Mouse (Mus musculus): Measurements from ENCODE around the gene Aunip. TPM values are rescaled to one million over a fixed set of nuclear protein-coding genes. Genes with fewer than 3 reads are reported as not detected.
A peak's percentile ranks its signal among the peaks of the same experiment; 100 is the strongest.

Gene Aunip
- polyA plus RNA-seq, 2 experiments: 7.6 to 21.0 TPM

GRCm38 (mm10) chr4:134512798-134513197 lies 2.0 kb downstream of the Aunip start:
- ATAC-seq (ENCODE audit: insufficient read depth) (peak; percentile 42), DNase-seq (ENCODE audit: low read depth in 3 of 3, low spot score in 3 of 3) (peak in 1 of 3 experiments; percentile 86)
- Histone ChIP-seq H3K9ac (replicated peaks) (peak overlapping the region; percentile 52), H3K4me2 (ENCODE audit: low read depth) (peak overlapping the region; percentile 79), H3K36me3 (replicated peaks; ENCODE audit: control insufficient read depth, insufficient read depth, low read depth) (peaks cover 6% of the 10 kb centered on the region), H3K9me3 (ENCODE audit: control insufficient read depth, low read length) (no peaks in the 10 kb centered on the region), H3K4me1 (replicated peaks; ENCODE audit: control insufficient read depth in 2 of 2, insufficient read depth in 2 of 2, low read length in 1 of 2) (peaks cover 46 to 57% of the 10 kb centered on the region in 2 experiments), H3K27ac (peak overlapping the region; percentile 76), H3K4me3 (ENCODE audit: insufficient read depth in 1 of 2, low read depth in 2 of 2, low read length in 2 of 2) (peak overlapping the region; percentile 58 to 70), H3K27me3 (ENCODE audit: control insufficient read depth, insufficient read depth, low read length) (no peaks in the 10 kb centered on the region)
- TF ChIP-seq CTCF (IDR thresholded peaks at IDR 0.05; ENCODE audit: low read depth) (peak; percentile 87), EP300 (IDR thresholded peaks at IDR 0.05; ENCODE audit: low read depth) (no peak)
- 4% methylated on average over 15 of the region's 15 CpGs for WGBS (ENCODE audit: insufficient replicate concordance)

GRCm38 (mm10) chr4:134514309-134514930 lies 3.6 kb downstream of the Aunip start:
- H3K4me1 ChIP-seq (replicated peaks; ENCODE audit: control insufficient read depth in 2 of 2, insufficient read depth in 2 of 2, low read length in 1 of 2): peaks cover 37 to 50% of the 10 kb centered on the region in 2 experiments

GRCm38 (mm10) chr4:134515614-134516013 lies 4.8 kb downstream of the Aunip start:
- H3K9me3 ChIP-seq (ENCODE audit: control insufficient read depth, low read length): no peaks in the 10 kb centered on the region
- H3K4me1 ChIP-seq (replicated peaks; ENCODE audit: control insufficient read depth in 2 of 2, insufficient read depth in 2 of 2, low read length in 1 of 2): peaks cover 35 to 46% of the 10 kb centered on the region in 2 experiments
- no peak for DNase-seq (ENCODE audit: low read depth in 3 of 3, low spot score in 3 of 3)
- peak overlapping the region; percentile 13; the same call in 1 of the 2 replicates for H3K9ac ChIP-seq (replicated peaks)
- peaks cover 17% of the 10 kb centered on the region for H3K36me3 ChIP-seq (replicated peaks; ENCODE audit: control insufficient read depth, insufficient read depth, low read depth)
- H3K27me3 ChIP-seq (ENCODE audit: control insufficient read depth, insufficient read depth, low read length): no peaks in the 10 kb centered on the region
- H3K4me2 ChIP-seq (ENCODE audit: low read depth): peak overlapping the region; percentile 79
- WGBS (ENCODE audit: insufficient replicate concordance): 53% methylated on average over 7 of the region's 7 CpGs
- no peak overlapping the region for H3K4me3 ChIP-seq (ENCODE audit: insufficient read depth in 1 of 2, low read depth in 2 of 2, low read length in 2 of 2)
- ATAC-seq (ENCODE audit: insufficient read depth): no peak
- H3K27ac ChIP-seq: peak overlapping the region; percentile 20
- TF ChIP-seq CTCF (IDR thresholded peaks at IDR 0.05; ENCODE audit: low read depth): no peak
- no peak for TF ChIP-seq EP300 (IDR thresholded peaks at IDR 0.05; ENCODE audit: low read depth)

More at GRCm38 (mm10) chr4:134514309-134514930, 3.6 kb downstream of the Aunip start:
- WGBS (ENCODE audit: insufficient replicate concordance): 56% methylated on average over 11 of the region's 11 CpGs
- no peaks in the 10 kb centered on the region for H3K27me3 ChIP-seq (ENCODE audit: control insufficient read depth, insufficient read depth, low read length)
- no peak for TF ChIP-seq CTCF (IDR thresholded peaks at IDR 0.05; ENCODE audit: low read depth)
- no peak for TF ChIP-seq EP300 (IDR thresholded peaks at IDR 0.05; ENCODE audit: low read depth)
- H3K4me2 ChIP-seq (ENCODE audit: low read depth): peak overlapping the region; percentile 79
- peak in 2 of 3 experiments; percentile 66 to 70 for DNase-seq (ENCODE audit: low read depth in 3 of 3, low spot score in 3 of 3)
- peak overlapping the region; percentile 55 for H3K27ac ChIP-seq
- ATAC-seq (ENCODE audit: insufficient read depth): no peak
- H3K9me3 ChIP-seq (ENCODE audit: control insufficient read depth, low read length): no peaks in the 10 kb centered on the region
- H3K4me3 ChIP-seq (ENCODE audit: insufficient read depth in 1 of 2, low read depth in 2 of 2, low read length in 2 of 2): peak overlapping the region; percentile 28 to 70; a peak in 3 of 4 replicates
- H3K9ac ChIP-seq (replicated peaks): peak overlapping the region; percentile 56
- H3K36me3 ChIP-seq (replicated peaks; ENCODE audit: control insufficient read depth, insufficient read depth, low read depth): peaks cover 7% of the 10 kb centered on the region

- WGBS (ENCODE audit: insufficient replicate concordance): 60% methylated on average over 8 of the region's 8 CpGs
- ATAC-seq (ENCODE audit: insufficient read depth) (no peak), DNase-seq (ENCODE audit: low read depth in 3 of 3, low spot score in 3 of 3) (no peak)
- Histone ChIP-seq H3K4me1 (replicated peaks; ENCODE audit: control insufficient read depth in 2 of 2, insufficient read depth in 2 of 2, low read length in 1 of 2) (peaks cover 35 to 44% of the 10 kb centered on the region in 2 experiments), H3K27ac (no peak overlapping the region; the same call in 1 of the 2 replicates), H3K9me3 (ENCODE audit: control insufficient read depth, low read length) (no peaks in the 10 kb centered on the region), H3K4me3 (ENCODE audit: insufficient read depth in 1 of 2, low read depth in 2 of 2, low read length in 2 of 2) (no peak overlapping the region), H3K36me3 (replicated peaks; ENCODE audit: control insufficient read depth, insufficient read depth, low read depth) (peaks cover 31% of the 10 kb centered on the region), H3K9ac (replicated peaks) (no peak overlapping the region; the same call in 1 of the 2 replicates), H3K27me3 (ENCODE audit: control insufficient read depth, insufficient read depth, low read length) (no peaks in the 10 kb centered on the region), H3K4me2 (ENCODE audit: low read depth) (peak overlapping the region; percentile 20; the same call in 1 of the 2 replicates)
- TF ChIP-seq EP300 (IDR thresholded peaks at IDR 0.05; ENCODE audit: low read depth): no peak
- TF ChIP-seq CTCF (IDR thresholded peaks at IDR 0.05; ENCODE audit: low read depth): no peak
These were observed 6.2 kb downstream of the Aunip start for GRCm38 (mm10) chr4:134516981-134517380.

GRCm38 (mm10) chr4:134517719-134518118 lies 6.9 kb downstream of the Aunip start:
- WGBS (ENCODE audit: insufficient replicate concordance): 66% methylated on average over 10 of the region's 10 CpGs
- no peak overlapping the region for H3K27ac ChIP-seq
- no peak overlapping the region for H3K9ac ChIP-seq (replicated peaks)
- peaks cover 30 to 40% of the 10 kb centered on the region in 2 experiments for H3K4me1 ChIP-seq (replicated peaks; ENCODE audit: control insufficient read depth in 2 of 2, insufficient read depth in 2 of 2, low read length in 1 of 2)
- H3K4me2 ChIP-seq (ENCODE audit: low read depth): no peak overlapping the region
- no peaks in the 10 kb centered on the region for H3K9me3 ChIP-seq (ENCODE audit: control insufficient read depth, low read length)
- ATAC-seq (ENCODE audit: insufficient read depth) (no peak), DNase-seq (ENCODE audit: low read depth in 3 of 3, low spot score in 3 of 3) (no peak)
- no peaks in the 10 kb centered on the region for H3K27me3 ChIP-seq (ENCODE audit: control insufficient read depth, insufficient read depth, low read length)
- TF ChIP-seq EP300 (IDR thresholded peaks at IDR 0.05; ENCODE audit: low read depth): no peak
- no peak for TF ChIP-seq CTCF (IDR thresholded peaks at IDR 0.05; ENCODE audit: low read depth)
- no peak overlapping the region for H3K4me3 ChIP-seq (ENCODE audit: insufficient read depth in 1 of 2, low read depth in 2 of 2, low read length in 2 of 2)
- H3K36me3 ChIP-seq (replicated peaks; ENCODE audit: control insufficient read depth, insufficient read depth, low read depth): peaks cover 34% of the 10 kb centered on the region
